Mouse (Mus musculus) testis, adult 2 months (tissue): ENCODE data around the gene Eif2b2.

Experiments used
- CTCF ChIP-seq: fragments of 200-500 bp; IDR thresholded peaks from 2 replicates; pipeline ENCODE4 v1.5.1; 2012; ENCODE audit warnings: low read depth, mild to moderate bottlenecking, inconsistent platforms, low read length, moderate library complexity; ENCODE audit not compliant: control insufficient read depth, insufficient read depth, insufficient replicate concordance
- POLR2A ChIP-seq: fragments of 200-500 bp; IDR thresholded peaks from 2 replicates; pipeline ENCODE4 v1.6.1; 2012; ENCODE audit warnings: low read depth, mild to moderate bottlenecking, inconsistent platforms, low read length, moderate library complexity; ENCODE audit not compliant: control insufficient read depth

DNA sequence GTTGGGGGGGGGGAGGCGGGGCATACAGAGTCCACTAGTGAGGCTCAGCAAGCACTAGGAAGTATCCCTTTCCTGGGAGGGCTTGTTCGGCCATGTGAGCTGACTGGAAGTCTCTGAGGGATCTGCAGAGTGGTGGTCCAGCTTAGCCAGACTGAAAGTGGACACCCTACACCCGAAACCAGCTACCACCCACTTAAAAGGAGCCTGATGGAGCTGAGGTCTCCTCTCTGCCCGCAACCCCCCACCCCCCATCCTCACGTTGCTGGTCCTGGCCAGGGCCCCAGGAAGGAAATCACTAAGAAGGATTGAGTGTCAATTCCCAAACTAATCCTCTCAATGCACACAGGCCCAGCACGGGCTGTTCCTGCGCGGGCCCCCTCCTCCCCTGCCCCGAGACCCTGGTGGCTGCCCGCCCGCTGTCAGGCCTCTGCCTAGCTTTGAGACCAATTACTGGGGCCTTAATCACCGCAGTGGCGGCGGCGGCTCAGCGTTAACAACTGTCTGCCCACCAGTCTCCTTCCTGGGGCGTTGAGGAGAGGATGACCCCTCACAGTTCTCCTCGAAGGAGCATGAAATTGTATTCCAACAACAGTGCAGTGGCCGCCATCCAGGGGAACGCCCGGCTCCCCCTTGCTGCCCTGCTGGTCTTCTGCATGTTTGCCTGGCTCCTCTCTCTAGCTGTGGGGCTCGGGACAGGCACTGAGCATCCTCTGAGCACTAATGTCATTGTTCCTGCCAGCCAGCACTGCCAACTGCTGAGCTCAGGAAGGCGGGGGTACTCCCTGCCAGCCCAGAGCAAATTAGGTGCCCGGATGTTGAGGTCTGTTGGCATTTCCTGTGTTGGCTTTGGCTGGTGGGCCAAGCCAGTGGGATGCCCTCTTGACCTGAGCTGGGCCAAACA, 18.1 kb upstream of the Eif2b2 start:
- TF ChIP-seq POLR2A (no peak), CTCF (no peak)
